ENCODE assay signal across 20 mouse cellular contexts in the genomic region with DNA sequence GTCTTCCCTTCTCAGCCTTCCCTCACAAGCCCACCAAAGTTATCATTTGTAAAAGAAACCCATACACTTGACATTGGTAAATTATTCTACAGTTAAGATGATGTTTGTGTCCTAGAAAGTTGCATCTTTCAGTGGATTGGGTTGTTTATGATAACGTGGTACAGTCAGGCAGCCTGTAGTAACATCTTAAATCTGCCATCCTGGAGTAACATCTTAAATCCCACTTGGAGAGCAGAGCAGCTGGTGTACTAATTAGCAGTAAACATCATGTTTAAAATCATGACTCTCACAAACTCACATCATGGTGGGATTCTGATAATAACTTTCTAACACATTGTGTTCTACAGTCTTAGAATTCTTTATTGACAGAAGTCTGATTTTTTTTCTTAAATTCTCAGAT.
"Had no signal": no experiment of that assay in that cellular context is flagged by ENCODE, and none has a peak within 500 bp of the region (broad histone marks: within the 10 kb centered on the region; RNA-seq: fewer than 3 reads in every experiment).

No protein-coding gene starts in this region.

- ATAC-seq: intestine, postnatal 0 days; liver, postnatal 0 days; lung, postnatal 0 days; midbrain, embryonic 15.5 days had no signal

- H3K9me3 ChIP-seq: limb, embryonic 12.5 days; limb, embryonic 15.5 days; midbrain, embryonic 12.5 days; midbrain, embryonic 15.5 days had no signal

- H3K4me3 ChIP-seq: limb, embryonic 12.5 days; limb, embryonic 15.5 days; midbrain, embryonic 12.5 days; midbrain, embryonic 15.5 days had no signal

- H3K4me2 ChIP-seq: limb, embryonic 12.5 days; limb, embryonic 15.5 days; liver, embryonic 11.5 days; lung, embryonic 14.5 days; midbrain, embryonic 12.5 days; midbrain, embryonic 15.5 days had no signal

- H3K9ac ChIP-seq: limb, embryonic 12.5 days; limb, embryonic 15.5 days; liver, embryonic 14.5 days; liver, postnatal 0 days; lung, embryonic 14.5 days; midbrain, embryonic 12.5 days; midbrain, embryonic 15.5 days had no signal

- H3K4me1 ChIP-seq: limb, embryonic 12.5 days; limb, embryonic 15.5 days; midbrain, embryonic 12.5 days; midbrain, embryonic 15.5 days had no signal

- H3K27me3 ChIP-seq: limb, embryonic 12.5 days; limb, embryonic 15.5 days; midbrain, embryonic 12.5 days; midbrain, embryonic 15.5 days had no signal

- H3K36me3 ChIP-seq: limb, embryonic 12.5 days; limb, embryonic 15.5 days; midbrain, embryonic 12.5 days; midbrain, embryonic 15.5 days had no signal

- DNase-seq: kidney, adult 2 months; kidney, postnatal 25 days; left cerebral cortex, postnatal 4 days; liver, postnatal 0 days; lung, embryonic 14.5 days; retina, postnatal 1 day; thymus, adult 2 months; thymus, postnatal 14 days; thymus, postnatal 4 days had no signal

- H3K27ac ChIP-seq: kidney, postnatal 0 days; limb, embryonic 12.5 days; limb, embryonic 15.5 days; liver, embryonic 14.5 days; macrophage; midbrain, embryonic 12.5 days; midbrain, embryonic 15.5 days; stomach, postnatal 0 days had no signal
